Mouse (Mus musculus) brain, embryonic 14.5 days (tissue): ENCODE data around the gene Gm49510. TPM values are rescaled to one million over a fixed set of nuclear protein-coding genes. Genes with fewer than 3 reads are reported as not detected.
"Not testable (repeated sequence)": the region's sequence is repeated elsewhere in the genome, so short reads cannot be mapped to it uniquely, and the experiment has no call there.

ENCODE experiments used
- DNase-seq: peaks from one replicate; pipeline ENCODE4 v3.0.0-alpha.2; 2011; ENCODE audit warnings: low read depth
- CTCF ChIP-seq: fragments of 200-500 bp; IDR thresholded peaks from 2 replicates; pipeline ENCODE4 v1.5.1; 2012; ENCODE audit warnings: inconsistent platforms, mild to moderate bottlenecking, moderate library complexity, borderline replicate concordance; ENCODE audit not compliant: insufficient read depth, insufficient read length; ENCODE audit errors: extremely low read depth
- POLR2A ChIP-seq: fragments of 200-500 bp; IDR thresholded peaks from 2 replicates; pipeline ENCODE4 v1.6.1; 2012; ENCODE audit warnings: mild to moderate bottlenecking, inconsistent platforms, borderline replicate concordance; ENCODE audit not compliant: poor library complexity, insufficient read depth, insufficient read length, severe bottlenecking; ENCODE audit errors: extremely low read depth
- polyA plus RNA-seq: library from polyadenylated mRNA; depleted of rRNA; stranded (reverse); fragments of >200 nt; gene quantifications from 2 replicates; pipeline ENCODE4 v1.2.3, GENCODE M21; 2012

The Gm49510 gene
- polyA plus RNA-seq, 1 experiment: not detected

GRCm38 (mm10) chr15:78868398-78868797 lies 31.1 kb upstream of the Gm49510 start:
- TF ChIP-seq CTCF (no peak), POLR2A (no peak)
- peak; percentile 93 for DNase-seq

GRCm38 (mm10) chr15:78868826-78869233 lies 30.6 kb upstream of the Gm49510 start:
- TF ChIP-seq POLR2A: no peak
- no peak for TF ChIP-seq CTCF
- no peak for DNase-seq

GRCm38 (mm10) chr15:78869775-78870174 lies 29.7 kb upstream of the Gm49510 start:
- DNase-seq: peak; percentile 71
- peak; percentile 76 for TF ChIP-seq CTCF
- TF ChIP-seq POLR2A: no peak

DNA sequence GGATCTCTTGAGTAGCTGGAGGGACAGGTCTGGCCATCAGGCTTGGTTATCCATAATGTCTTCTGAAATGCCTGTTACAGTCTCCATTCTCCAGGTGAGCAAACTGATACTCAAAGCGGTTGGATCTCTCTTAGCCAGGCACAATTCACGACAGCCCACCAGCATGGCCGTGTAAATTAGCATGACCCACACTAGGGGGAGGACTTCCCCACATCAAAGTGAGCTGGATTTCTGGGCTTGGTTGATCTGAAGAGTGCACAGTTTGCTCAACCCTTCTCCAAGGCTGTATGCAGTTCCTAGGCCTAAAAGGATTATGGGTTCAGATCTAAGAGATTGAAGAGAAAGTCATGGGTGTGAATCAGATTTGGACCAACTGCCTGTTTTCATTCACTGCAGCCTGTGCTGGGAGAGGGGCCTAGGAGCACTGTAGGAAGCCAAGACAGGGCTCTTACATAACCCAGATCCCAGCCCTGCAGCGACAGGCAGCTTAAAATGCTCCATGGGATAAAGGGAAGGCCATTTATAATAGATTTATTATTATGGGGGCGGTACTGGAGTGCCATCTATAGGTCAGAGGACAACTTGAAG lies 27.4 kb upstream of the Gm49510 start:
- DNase-seq: no peak

GRCm38 (mm10) chr15:78873803-78874435 lies 25.5 kb upstream of the Gm49510 start:
- peak; percentile 83 for DNase-seq
- no peak for TF ChIP-seq CTCF
- no peak for TF ChIP-seq POLR2A

More for the DNA sequence above, 27.4 kb upstream of the Gm49510 start:
- TF ChIP-seq POLR2A: no peak
- TF ChIP-seq CTCF: peak; percentile 2; the same call in 1 of the 2 replicates

GRCm38 (mm10) chr15:78874989-78875388 lies 24.5 kb upstream of the Gm49510 start:
- no peak for DNase-seq
- no peak for TF ChIP-seq POLR2A
- no peak for TF ChIP-seq CTCF

GRCm38 (mm10) chr15:78875537-78875936 lies 23.9 kb upstream of the Gm49510 start:
- TF ChIP-seq CTCF (no peak), POLR2A (no peak)
- no peak for DNase-seq

DNA sequence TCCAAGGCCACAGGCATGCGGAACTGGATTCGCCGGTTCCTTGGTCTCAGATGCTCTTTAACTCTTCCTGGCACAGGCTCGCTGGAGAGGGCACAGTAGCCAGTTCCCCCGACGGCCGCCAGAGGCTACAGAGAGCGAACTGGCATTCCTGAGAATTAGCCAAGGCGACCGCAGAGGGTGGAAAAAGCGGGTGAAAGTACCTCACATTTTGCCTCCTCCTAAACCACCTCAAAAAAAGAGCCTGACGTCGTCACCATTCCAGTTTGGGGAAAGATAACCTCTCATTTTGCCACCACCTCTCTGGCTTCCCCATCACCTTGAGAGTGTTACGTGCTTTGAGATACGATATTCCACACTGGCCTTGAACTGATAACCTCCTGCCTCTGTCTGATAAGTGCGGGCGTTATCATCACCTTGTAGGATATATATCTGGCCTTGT lies 23.2 kb upstream of the Gm49510 start:
- peak; percentile 92 for DNase-seq
- TF ChIP-seq POLR2A: peak; percentile 27; the same call in 1 of the 2 replicates
- peak; percentile 88 for TF ChIP-seq CTCF

GRCm38 (mm10) chr15:78876991-78877809 lies 22.3 kb upstream of the Gm49510 start, which contains the start of gene Gga1:
Gga1 (plus strand) TSS chr15:78877190.
- no peak for TF ChIP-seq CTCF
- peak; percentile 72 for TF ChIP-seq POLR2A
- peak; percentile 99 for DNase-seq

DNA sequence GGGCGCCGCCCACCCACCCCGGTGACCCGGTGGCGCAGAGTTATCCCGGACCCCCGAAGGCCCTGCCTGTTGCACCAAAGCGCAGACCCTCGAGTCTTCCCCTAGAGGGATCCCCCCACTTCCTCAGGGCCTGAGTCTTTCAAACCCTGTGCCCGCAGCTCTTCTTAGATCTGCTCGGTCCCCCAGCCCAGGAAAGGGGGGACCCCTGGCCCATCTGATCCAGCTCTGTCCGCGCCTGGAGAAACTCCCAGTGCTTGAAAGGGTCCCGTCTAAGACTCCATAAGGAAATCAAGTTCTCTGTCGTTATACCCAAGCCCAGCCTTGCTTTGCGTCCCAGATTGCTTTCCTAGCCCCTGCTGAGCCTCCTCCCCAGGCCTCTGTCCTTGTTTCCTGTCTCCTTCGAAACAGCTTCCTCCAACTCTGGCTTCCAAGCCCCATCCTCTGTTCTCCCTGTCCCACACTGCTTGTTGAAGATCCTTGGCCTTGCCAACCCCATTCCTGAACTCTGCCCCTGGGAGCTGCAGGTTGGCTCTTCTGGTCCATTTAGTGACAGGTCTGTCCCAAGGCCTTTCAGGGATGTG lies 21.6 kb upstream of the Gm49510 start:
- DNase-seq: no peak
- TF ChIP-seq POLR2A: no peak
- no peak for TF ChIP-seq CTCF

DNA sequence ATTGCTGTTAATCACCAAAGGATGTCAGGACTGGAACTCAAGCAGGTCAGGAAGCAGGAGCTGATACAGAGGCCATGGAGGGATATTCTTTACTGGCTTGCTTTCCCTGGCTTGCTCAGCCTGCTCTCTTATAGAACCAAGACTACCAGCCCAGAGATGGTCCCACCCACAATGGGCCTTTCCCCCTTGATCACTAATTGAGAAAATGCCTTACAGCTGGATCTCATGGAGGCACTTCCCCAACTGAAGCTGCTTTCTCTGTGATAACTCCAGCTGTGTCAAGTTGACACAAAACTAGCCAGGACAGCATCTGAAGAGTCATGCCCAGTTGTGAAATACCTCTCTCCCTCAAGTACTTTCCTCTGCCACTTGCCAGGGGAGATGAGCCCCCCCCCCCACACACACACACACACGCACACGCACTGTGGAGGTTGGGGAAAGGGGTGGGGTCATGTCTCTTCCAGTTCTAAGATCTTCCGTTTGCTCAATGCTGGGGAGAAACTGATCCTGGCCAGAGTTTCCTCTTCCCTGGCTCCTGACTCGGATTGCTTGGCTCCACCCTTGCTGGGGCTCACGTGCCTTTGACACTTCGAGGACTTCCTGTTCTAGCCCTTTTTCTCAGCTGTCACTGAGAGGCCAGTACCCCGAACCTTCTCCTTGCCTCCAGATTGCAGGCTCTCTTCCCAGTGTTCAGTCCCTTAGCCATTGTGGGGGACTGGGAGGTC lies 20.5 kb upstream of the Gm49510 start:
- not testable (repeated sequence) for DNase-seq
